Mouse (Mus musculus) R1 (cell line): ENCODE results near the gene Tspan1.
A peak's percentile ranks its signal among the peaks of the same experiment; 100 is the strongest.

Experiments used
- DNase-seq: peaks from one replicate; pipeline ENCODE4 v3.0.0-alpha.2; 2018; ENCODE audit warnings: low read depth, low spot score

The Tspan1 gene

DNA sequence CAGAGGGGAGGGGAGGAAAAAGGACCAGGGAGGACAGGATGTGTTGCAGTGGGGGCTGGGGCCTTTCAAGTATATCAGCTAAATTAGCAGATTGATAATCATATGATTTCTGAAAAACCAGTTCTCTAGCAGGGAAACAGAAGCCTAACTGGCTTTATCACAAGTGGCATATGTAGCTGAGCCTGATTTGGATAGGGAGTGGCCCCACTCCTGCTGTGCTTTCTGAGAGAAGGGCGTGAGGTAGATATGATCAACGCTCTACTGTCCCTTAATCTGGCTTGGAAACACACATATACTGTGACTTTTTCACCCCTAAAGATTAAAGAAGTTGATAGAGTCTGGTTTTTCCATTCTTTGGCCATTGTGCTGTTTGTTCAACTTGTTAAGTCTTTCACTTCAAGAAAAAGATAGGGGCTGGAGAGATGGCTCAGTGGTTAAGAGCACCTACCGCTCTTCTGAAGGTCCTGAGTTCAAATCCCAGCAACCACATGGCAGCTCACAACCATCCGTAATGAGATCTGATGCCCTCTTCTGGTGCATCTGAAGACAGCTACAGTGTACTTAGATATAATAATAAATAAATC is 41.5 kb downstream of the Tspan1 start:
- DNase-seq = no peak

GRCm38 (mm10) chr4:116123602-116124519 is 43.5 kb downstream of the Tspan1 start, which contains the start of the genes Rad54l and Pomgnt1:
TSS of gene Rad54l (minus strand) at chr4:116123690.
TSS of gene Pomgnt1 (plus strand) at chr4:116123840.
- peak; percentile 99 for DNase-seq

DNA sequence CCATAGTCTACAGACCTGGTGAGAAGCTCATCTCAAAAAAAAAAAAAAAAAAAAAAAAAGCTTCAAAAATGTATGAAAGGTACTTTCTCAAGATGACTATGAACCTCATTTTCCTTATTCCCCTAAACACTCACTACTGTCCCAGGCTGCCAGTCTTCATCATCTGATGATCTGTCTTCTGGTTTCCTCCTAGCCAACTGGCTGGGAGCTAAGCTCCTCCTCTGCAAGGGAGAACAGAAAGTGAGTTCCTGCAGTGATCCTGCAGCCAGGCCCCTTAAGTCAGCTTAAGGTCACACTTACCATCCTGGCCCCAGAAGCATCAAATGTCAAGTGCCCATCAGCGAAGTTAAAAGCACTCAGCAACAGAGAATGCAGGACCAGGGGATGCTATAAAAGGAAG is 44.6 kb downstream of the Tspan1 start:
- peak; percentile 61 for DNase-seq
